Mouse (Mus musculus) kidney, embryonic 14.5 days (tissue): ENCODE results near the gene Eml5. TPM values are rescaled to one million over a fixed set of nuclear protein-coding genes. Genes with fewer than 3 reads are reported as not detected.

Source experiments
- ATAC-seq: fragments of 200-750 bp; cut with Nextera tagmentation; 2 replicates; pipeline ENCODE4 v1.8.0; 2017; ENCODE audit warnings: moderate number of reproducible peaks, mild to moderate bottlenecking, moderate TSS enrichment, moderate library complexity; ENCODE audit not compliant: low FRiP score, low TSS enrichment
- H3K27ac ChIP-seq: fragments of 300-500 bp; sonication (generic); 2 replicates; pipeline ENCODE4 v1.5.1; 2014; ENCODE audit warnings: low read depth, mild to moderate bottlenecking, low read length, moderate library complexity, mixed read lengths
- H3K27me3 ChIP-seq: fragments of 300-500 bp; sonication (generic); 2 replicates; pipeline ENCODE4 v1.6.1; 2014; ENCODE audit warnings: mild to moderate bottlenecking, low read length; ENCODE audit not compliant: control insufficient read depth, insufficient read depth
- H3K36me3 ChIP-seq: fragments of 300-500 bp; sonication (generic); 2 replicates; pipeline ENCODE4 v1.6.1; 2014; ENCODE audit warnings: low read length, mixed read lengths; ENCODE audit not compliant: control insufficient read depth, insufficient read depth
- H3K4me1 ChIP-seq: fragments of 300-500 bp; sonication (generic); 2 replicates; pipeline ENCODE4 v1.6.1; 2014; ENCODE audit warnings: low read length, mixed read lengths; ENCODE audit not compliant: control insufficient read depth, insufficient read depth
- H3K4me2 ChIP-seq: fragments of 300-500 bp; sonication (generic); replicated peaks from 2 replicates; pipeline ENCODE4 v1.6.1; 2014; ENCODE audit warnings: low read depth, mild to moderate bottlenecking, low read length
- H3K4me3 ChIP-seq: fragments of 300-500 bp; sonication (generic); 2 replicates; pipeline ENCODE4 v1.5.1; 2014; ENCODE audit warnings: mild to moderate bottlenecking, low read length
- H3K9ac ChIP-seq: fragments of 300-500 bp; sonication (generic); 2 replicates; pipeline ENCODE4 v1.6.1; 2014; ENCODE audit warnings: low read depth, mild to moderate bottlenecking, low read length, moderate library complexity
- H3K9me3 ChIP-seq: fragments of 300-500 bp; sonication (generic); 2 replicates; pipeline ENCODE4 v1.6.1; 2016; ENCODE audit warnings: low read length; ENCODE audit not compliant: control insufficient read depth
- WGBS: fragments of 180-500 bp; shearing (Covaris S2); extraction: QIAGEN DNeasy Blood & Tissue Kit; methylation state at CpG from one replicate; pipeline ENCODE4 v1.1.7; 2014; 5-methylcytosine and 5-hydroxymethylcytosine counted together
- polyA plus RNA-seq: library from polyadenylated mRNA; unstranded; fragments of >200 nt; fragmentation: Nextera tagmentation; extraction: Ambion mirVana; gene quantifications from 2 replicates; pipeline ENCODE4 v1.2.1, GENCODE M21; 2014

Eml5 gene
- polyA plus RNA-seq, 1 experiment from 2014 or later, result 3.6 TPM

DNA sequence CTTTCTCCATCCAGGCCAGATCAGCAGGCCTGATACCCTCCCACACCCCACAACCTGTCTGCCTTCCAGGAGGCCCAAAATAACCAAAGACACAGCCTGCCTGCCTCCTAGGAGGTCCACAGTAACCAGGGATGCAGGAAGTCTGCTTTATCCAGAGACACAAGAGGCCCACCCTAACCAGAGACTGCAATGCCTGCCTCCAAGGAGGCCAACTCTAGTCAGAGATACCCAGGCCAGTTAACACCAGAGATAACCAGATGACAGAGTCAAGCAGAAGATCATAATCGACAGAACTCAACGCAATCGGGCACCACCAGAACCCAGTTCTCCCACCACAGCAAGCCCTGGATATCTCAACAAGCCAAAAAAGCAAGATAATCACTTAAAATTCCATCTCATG lies 56.5 kb downstream of the Eml5 start:
- WGBS, result 96% methylated on average over 3 of the region's 3 CpGs
- Histone ChIP-seq H3K4me1 (no peaks in the 10 kb centered on the region), H3K27ac (no peak overlapping the region), H3K4me2 (no peak overlapping the region), H3K9ac (no peak overlapping the region), H3K4me3 (no peak overlapping the region), H3K27me3 (no peaks in the 10 kb centered on the region), H3K9me3 (no peaks in the 10 kb centered on the region), H3K36me3 (no peaks in the 10 kb centered on the region)
- no peak for ATAC-seq

GRCm38 (mm10) chr12:98840135-98840534 lies 61.1 kb downstream of the Eml5 start:
- WGBS, result 88% methylated on average over 3 of the region's 3 CpGs
- no peak overlapping the region for H3K4me3 ChIP-seq
- H3K27me3 ChIP-seq, result no peaks in the 10 kb centered on the region
- no peaks in the 10 kb centered on the region for H3K4me1 ChIP-seq
- no peak overlapping the region for H3K9ac ChIP-seq
- no peak overlapping the region for H3K27ac ChIP-seq
- ATAC-seq, result no peak
- H3K9me3 ChIP-seq, result no peaks in the 10 kb centered on the region
- H3K36me3 ChIP-seq, result no peaks in the 10 kb centered on the region
- no peak overlapping the region for H3K4me2 ChIP-seq

DNA sequence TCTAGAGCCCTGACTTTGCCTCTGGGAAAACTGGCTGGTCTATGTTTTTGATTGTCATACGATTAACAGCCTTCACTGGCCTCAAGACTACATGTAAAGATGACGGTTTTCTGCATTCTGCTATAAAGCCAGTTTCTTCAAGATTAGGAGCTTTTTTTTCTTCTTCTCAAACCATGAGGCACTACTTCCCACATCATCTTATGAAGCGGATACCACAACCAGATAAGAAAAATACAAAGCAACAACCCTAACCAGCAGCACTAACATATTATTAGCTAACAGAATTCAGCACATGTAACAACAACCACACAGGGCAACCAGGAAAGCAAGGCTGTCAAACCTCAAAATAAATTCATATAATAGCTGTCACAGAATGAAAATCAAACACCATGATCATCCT lies 63.3 kb downstream of the Eml5 start:
- no peaks in the 10 kb centered on the region for H3K27me3 ChIP-seq
- no peak overlapping the region for H3K9ac ChIP-seq
- no peaks in the 10 kb centered on the region for H3K4me1 ChIP-seq
- H3K9me3 ChIP-seq, result no peaks in the 10 kb centered on the region
- no peak overlapping the region for H3K4me2 ChIP-seq
- WGBS, result 86% methylated on average over 3 of the region's 3 CpGs
- H3K27ac ChIP-seq, result no peak overlapping the region
- H3K36me3 ChIP-seq, result no peaks in the 10 kb centered on the region
- H3K4me3 ChIP-seq, result no peak overlapping the region
- ATAC-seq, result no peak

DNA sequence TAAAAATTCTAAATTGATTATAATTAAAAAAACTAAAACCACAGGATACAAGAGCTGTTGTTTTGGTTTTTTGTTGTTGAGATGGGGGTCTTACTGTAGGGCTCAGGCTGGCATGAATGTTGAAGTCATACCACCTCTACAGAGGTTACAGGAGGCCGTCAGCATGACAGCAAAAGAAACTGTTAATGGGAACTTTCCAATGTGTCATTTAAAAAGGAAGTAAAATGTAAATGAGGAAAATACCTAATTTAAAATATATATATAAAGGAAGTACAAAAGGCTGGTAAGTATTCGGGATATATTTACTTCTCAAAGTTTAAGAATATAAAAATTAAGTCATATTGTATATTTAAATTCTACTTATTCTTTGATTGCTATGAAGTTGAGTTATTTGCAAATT lies 65.8 kb downstream of the Eml5 start:
- Histone ChIP-seq H3K4me1 (no peaks in the 10 kb centered on the region), H3K4me2 (no peak overlapping the region), H3K9ac (no peak overlapping the region), H3K27me3 (no peaks in the 10 kb centered on the region), H3K4me3 (no peak overlapping the region), H3K27ac (no peak overlapping the region), H3K9me3 (no peaks in the 10 kb centered on the region), H3K36me3 (no peaks in the 10 kb centered on the region)
- ATAC-seq, result no peak
- WGBS, result 89% methylated on average over 2 of the region's 2 CpGs

DNA sequence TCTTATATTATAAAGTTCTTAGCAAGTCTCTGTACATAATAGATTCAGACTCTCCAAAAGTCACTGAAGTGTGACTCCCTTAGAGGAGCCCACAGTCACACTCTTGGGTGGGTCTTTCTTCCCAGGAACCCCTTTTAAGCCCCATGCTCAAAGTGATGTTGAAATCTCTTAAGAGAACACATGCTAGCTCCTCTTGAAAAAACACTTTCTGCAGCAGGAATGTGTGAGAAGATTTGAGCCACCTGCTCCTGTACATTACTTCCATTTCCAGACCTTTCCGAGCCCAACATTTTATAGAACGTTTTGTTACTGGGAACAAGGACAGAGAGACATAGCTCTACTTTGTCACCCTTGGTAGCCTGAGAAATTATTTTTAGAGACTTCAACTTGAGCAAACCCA lies 66.4 kb downstream of the Eml5 start:
- no peaks in the 10 kb centered on the region for H3K27me3 ChIP-seq
- H3K4me1 ChIP-seq, result no peaks in the 10 kb centered on the region
- no peak for ATAC-seq
- no peak overlapping the region for H3K27ac ChIP-seq
- H3K4me3 ChIP-seq, result no peak overlapping the region
- H3K9ac ChIP-seq, result no peak overlapping the region
- H3K4me2 ChIP-seq, result no peak overlapping the region
- 76% methylated on average over 2 of the region's 2 CpGs for WGBS
- no peaks in the 10 kb centered on the region for H3K9me3 ChIP-seq
- H3K36me3 ChIP-seq, result no peaks in the 10 kb centered on the region

DNA sequence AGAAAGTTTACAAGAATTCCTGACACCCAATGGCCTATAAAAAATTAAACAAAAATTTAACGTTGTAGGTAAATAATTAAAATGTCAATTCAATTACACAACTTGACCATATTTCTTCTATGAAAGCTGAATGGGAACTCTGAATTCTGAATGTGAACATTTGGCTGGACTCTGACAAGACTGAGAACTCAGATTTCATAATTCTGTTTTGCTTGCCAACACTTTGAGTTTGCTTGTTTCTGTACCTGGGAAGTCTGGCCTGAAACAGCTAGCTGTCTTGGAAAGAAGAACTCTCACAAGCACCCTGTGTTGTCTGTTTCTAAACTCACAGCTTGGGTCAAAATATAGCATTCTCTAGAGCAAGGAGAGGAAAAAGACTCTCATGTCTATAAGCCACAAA lies 67.4 kb downstream of the Eml5 start:
- no peak overlapping the region for H3K9ac ChIP-seq
- H3K4me1 ChIP-seq, result no peaks in the 10 kb centered on the region
- no peak overlapping the region for H3K4me2 ChIP-seq
- 84% methylated on average over 1 of the region's 1 CpGs for WGBS
- no peaks in the 10 kb centered on the region for H3K9me3 ChIP-seq
- no peak for ATAC-seq
- H3K27me3 ChIP-seq, result no peaks in the 10 kb centered on the region
- H3K27ac ChIP-seq, result no peak overlapping the region
- no peaks in the 10 kb centered on the region for H3K36me3 ChIP-seq
- no peak overlapping the region for H3K4me3 ChIP-seq

DNA sequence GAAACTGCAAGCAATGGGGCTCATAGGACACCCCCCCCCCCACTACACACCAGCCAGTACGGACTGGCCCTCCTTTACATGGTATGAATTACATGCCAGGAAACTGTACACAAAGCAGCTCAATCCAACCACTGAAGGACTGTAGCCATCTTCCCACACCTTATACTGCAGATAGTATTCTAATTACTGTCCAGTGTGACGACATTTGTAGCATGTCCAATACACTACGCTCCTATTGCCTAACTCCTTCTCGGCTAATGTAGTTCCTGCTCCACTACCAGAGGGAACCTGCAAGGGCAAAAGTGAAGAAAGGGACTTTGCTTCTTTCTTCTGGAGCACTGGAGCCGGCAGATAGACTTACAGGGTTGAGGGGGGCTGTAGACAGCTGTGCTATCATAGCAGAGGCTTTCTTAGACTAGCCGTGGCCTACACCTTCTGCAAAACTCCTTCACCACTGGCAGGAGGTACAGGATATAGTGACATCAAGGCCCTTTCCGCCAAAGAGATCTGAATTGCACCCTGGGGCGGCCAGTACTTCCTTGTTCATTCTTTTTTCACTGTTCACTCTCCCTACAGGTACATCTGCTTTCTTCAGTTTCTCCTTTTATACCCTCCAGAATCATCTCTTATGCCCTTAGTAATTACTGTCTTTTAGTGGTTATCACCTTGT lies 68.2 kb downstream of the Eml5 start:
- Histone ChIP-seq H3K36me3 (no peaks in the 10 kb centered on the region), H3K4me1 (no peaks in the 10 kb centered on the region), H3K4me3 (no peak overlapping the region), H3K9ac (no peak overlapping the region), H3K9me3 (no peaks in the 10 kb centered on the region), H3K4me2 (no peak overlapping the region), H3K27me3 (no peaks in the 10 kb centered on the region), H3K27ac (no peak overlapping the region)
- ATAC-seq, result no peak
- WGBS, result 88% methylated on average over 8 of the region's 8 CpGs

- 80% methylated on average over 7 of the region's 7 CpGs for WGBS
- Histone ChIP-seq H3K4me2 (no peak overlapping the region), H3K27me3 (no peaks in the 10 kb centered on the region), H3K9ac (no peak overlapping the region), H3K27ac (no peak overlapping the region), H3K4me1 (no peaks in the 10 kb centered on the region), H3K36me3 (no peaks in the 10 kb centered on the region), H3K9me3 (no peaks in the 10 kb centered on the region), H3K4me3 (no peak overlapping the region)
- ATAC-seq, result no peak
Observed at GRCm38 (mm10) chr12:98831122-98831521, 70.2 kb downstream of the Eml5 start.

DNA sequence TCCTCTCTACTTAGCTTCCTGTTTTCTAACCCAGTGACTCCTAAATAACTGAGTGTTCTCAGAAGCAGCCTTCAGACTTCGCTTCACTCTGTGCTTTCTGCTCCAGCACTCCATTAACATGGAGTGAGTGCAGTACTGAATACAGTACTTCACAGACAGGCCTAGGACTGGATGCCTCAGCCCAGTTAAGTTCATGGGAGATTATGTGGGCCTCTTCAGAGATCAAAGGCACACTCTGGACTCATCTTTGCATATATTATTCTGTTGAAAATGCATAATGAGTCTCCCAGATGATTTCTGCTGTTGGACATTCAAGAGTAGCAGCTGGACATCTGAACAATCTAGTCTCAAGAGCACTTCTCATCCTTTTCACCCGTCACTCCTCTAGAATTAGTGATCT lies 80.5 kb downstream of the Eml5 start:
- no peaks in the 10 kb centered on the region for H3K36me3 ChIP-seq
- H3K4me2 ChIP-seq, result no peak overlapping the region
- ATAC-seq, result no peak
- 79% methylated on average over 2 of the region's 2 CpGs for WGBS
- no peak overlapping the region for H3K4me3 ChIP-seq
- H3K4me1 ChIP-seq, result no peaks in the 10 kb centered on the region
- H3K27me3 ChIP-seq, result no peaks in the 10 kb centered on the region
- no peak overlapping the region for H3K27ac ChIP-seq
- H3K9me3 ChIP-seq, result no peaks in the 10 kb centered on the region
- no peak overlapping the region for H3K9ac ChIP-seq
